Mouse (Mus musculus): ENCODE measurements around the gene Egln1. TPM values are rescaled to one million over a fixed set of nuclear protein-coding genes. Genes with fewer than 3 reads are reported as not detected.

The Egln1 gene
- polyA plus RNA-seq, 1 experiment from 2014 or later: 18.1 TPM

DNA sequence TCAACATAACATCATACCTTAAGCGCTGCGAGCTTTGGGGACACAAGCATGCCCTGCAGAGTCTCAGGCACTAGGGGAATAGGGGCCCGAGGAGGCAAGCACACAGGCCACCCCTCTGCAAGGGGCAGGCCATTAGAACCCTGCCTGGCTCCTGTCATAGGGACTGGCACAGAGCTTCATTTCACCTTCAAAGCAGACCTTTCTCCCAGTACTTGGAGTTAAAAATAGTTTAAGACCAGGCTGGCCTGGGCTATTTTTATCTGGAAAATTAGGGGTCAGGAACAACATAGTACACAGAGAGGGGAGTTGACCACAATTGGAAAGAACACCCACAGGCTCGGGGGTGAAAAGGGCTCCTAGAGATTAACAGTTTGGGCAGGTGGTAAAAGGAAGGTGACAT lies 11.8 kb downstream of the Egln1 start:
- Histone ChIP-seq H3K27ac (no peak overlapping the region), H3K4me2 (no peak overlapping the region), H3K4me1 (0 out of 2 replicates have a peak, but pooled peaks cover 3% of the 10 kb centered on the region), H3K9ac (no peak overlapping the region), H3K9me3 (no peaks in the 10 kb centered on the region), H3K36me3 (replicated peaks) (0 out of 2 replicates have a peak, but pooled peaks cover 10% of the 10 kb centered on the region), H3K4me3 (no peak overlapping the region), H3K27me3 (replicated peaks) (no peaks in the 10 kb centered on the region)
- ATAC-seq (replicated peaks): no peak
- WGBS: 95% methylated on average over 4 of the region's 4 CpGs

DNA sequence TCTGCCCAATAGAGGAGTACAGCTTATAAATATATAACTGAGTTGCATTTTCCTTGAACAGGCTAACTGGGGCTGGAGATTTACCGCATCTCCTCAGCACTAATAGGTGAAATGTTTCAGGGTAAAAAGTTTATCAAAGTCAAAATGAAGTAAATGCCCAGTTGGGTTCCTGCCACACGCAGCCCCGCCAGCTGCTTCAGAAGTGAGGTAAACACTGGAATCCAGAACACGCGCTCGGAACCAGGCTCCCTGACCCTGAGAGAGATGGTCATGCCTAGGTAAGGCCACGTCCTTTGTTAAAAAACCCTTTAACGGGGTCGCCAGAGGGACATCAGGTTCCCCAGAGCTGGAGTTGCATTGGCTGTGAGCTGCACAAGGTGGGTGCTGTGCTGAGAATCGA lies 12.4 kb downstream of the Egln1 start:
- Histone ChIP-seq H3K4me2 (no peak overlapping the region), H3K9me3 (no peaks in the 10 kb centered on the region), H3K4me1 (0 out of 2 replicates have a peak, but pooled peaks cover 3% of the 10 kb centered on the region), H3K27ac (no peak overlapping the region), H3K4me3 (no peak overlapping the region), H3K27me3 (replicated peaks) (no peaks in the 10 kb centered on the region), H3K9ac (no peak overlapping the region), H3K36me3 (replicated peaks) (0 out of 2 replicates have a peak, but pooled peaks cover 10% of the 10 kb centered on the region)
- WGBS: 96% methylated on average over 10 of the region's 10 CpGs
- ATAC-seq (replicated peaks): no peak

DNA sequence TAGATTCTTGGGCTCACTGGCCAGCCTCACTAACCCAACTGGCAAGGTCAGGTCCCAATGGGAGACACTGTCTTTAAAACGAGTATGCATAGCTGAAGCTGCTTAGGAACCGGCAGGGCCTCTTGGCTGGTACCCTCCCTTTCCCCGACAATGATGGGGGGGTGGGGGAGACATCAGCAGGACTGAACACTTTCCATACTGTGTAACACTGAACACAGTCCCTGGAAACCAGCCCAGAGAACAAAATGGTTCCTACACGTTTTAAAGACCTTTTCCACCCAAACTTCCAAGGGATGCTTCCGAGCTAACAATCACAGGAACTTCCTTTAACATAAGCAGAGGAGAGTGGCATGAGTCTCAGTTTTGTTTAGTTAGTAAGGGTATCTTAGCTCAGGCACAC lies 14.0 kb downstream of the Egln1 start:
- ATAC-seq (replicated peaks): no peak
- no peaks in the 10 kb centered on the region; the same call in 1 of the 2 replicates for H3K4me1 ChIP-seq
- no peak overlapping the region for H3K9ac ChIP-seq
- H3K36me3 ChIP-seq (replicated peaks): 0 out of 2 replicates have a peak, but pooled peaks cover 6% of the 10 kb centered on the region
- H3K27ac ChIP-seq: no peak overlapping the region
- no peak overlapping the region for H3K4me3 ChIP-seq
- 83% methylated on average over 5 of the region's 5 CpGs for whole genome bisulfite sequencing
- H3K4me2 ChIP-seq: no peak overlapping the region
- no peaks in the 10 kb centered on the region for H3K9me3 ChIP-seq
- H3K27me3 ChIP-seq (replicated peaks): no peaks in the 10 kb centered on the region

DNA sequence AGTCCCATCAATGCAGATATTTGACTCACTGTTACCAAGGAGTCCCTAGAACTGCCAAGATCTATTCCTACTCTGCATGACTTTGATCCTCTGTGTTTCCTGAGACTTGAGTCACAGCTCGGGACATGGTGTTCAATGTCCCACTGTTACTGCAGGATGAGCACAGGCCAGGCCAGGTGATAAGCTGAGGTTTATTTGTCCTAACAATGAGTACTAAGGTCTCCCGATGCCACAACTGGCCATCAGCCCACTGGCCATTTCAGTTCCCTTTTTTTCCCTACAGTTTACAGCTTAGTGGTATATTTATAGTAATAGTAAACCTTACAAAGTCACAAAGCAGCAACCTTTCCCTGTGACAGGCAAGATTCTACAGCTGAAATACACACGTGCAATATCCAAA lies 16.7 kb downstream of the Egln1 start:
- no peak overlapping the region for H3K4me2 ChIP-seq
- H3K9me3 ChIP-seq: no peaks in the 10 kb centered on the region
- H3K9ac ChIP-seq: no peak overlapping the region
- no peak overlapping the region for H3K4me3 ChIP-seq
- WGBS: 78% methylated on average over 3 of the region's 3 CpGs
- H3K4me1 ChIP-seq: no peaks in the 10 kb centered on the region; the same call in 1 of the 2 replicates
- H3K27me3 ChIP-seq (replicated peaks): no peaks in the 10 kb centered on the region
- H3K27ac ChIP-seq: no peak overlapping the region
- no peak for ATAC-seq (replicated peaks)
- no peaks in the 10 kb centered on the region for H3K36me3 ChIP-seq (replicated peaks)

DNA sequence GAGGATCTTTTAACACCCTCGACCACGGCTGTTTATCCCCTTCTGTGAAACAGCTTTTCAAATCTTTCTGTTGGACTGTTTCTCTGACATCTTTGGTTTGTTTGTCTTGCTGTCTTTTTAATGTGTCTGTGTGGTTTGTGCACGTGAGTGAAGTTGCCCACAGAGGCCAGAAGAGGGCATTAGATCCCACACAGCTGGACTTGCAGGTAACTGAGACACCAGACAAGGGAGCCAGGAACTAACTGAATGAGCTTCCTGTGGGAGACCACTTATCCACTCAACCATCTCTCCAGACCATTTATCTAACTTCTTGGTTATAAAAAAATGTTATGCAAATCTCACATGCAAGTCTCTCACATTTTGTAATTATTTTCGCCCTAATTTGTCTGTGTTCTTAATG lies 18.5 kb downstream of the Egln1 start:
- Histone ChIP-seq H3K9ac (no peak overlapping the region), H3K4me2 (no peak overlapping the region), H3K27me3 (replicated peaks) (no peaks in the 10 kb centered on the region), H3K4me3 (no peak overlapping the region), H3K36me3 (replicated peaks) (no peaks in the 10 kb centered on the region), H3K9me3 (no peaks in the 10 kb centered on the region), H3K27ac (no peak overlapping the region), H3K4me1 (peaks cover 3% of the 10 kb centered on the region; the same call in 1 of the 2 replicates)
- 84% methylated on average over 4 of the region's 4 CpGs for WGBS
- no peak for ATAC-seq (replicated peaks)

DNA sequence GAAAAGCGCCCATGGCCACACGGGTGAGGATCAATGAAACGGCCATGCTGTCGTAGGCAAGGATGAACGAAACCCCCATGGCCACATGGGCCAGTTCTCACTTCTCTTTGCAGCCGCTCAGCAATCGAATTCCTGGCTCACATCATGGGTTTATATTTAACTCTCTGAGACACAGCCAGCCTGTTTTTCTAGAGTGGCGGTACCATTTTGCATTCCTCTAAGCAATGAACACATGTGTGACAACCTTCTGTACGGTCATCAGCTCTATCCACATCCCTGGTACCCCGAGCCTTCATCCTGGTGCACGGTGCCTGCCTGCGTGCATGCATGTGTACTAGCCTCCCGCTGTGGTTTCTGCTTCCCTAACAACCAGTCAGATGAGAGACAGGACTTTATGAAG lies 19.0 kb downstream of the Egln1 start:
- Histone ChIP-seq H3K27ac (no peak overlapping the region), H3K4me1 (peaks cover 4% of the 10 kb centered on the region; the same call in 1 of the 2 replicates), H3K9ac (no peak overlapping the region), H3K27me3 (replicated peaks) (no peaks in the 10 kb centered on the region), H3K4me2 (no peak overlapping the region), H3K36me3 (replicated peaks) (no peaks in the 10 kb centered on the region), H3K9me3 (no peaks in the 10 kb centered on the region), H3K4me3 (no peak overlapping the region)
- 95% methylated on average over 13 of the region's 13 CpGs for WGBS
- ATAC-seq (replicated peaks): no peak

DNA sequence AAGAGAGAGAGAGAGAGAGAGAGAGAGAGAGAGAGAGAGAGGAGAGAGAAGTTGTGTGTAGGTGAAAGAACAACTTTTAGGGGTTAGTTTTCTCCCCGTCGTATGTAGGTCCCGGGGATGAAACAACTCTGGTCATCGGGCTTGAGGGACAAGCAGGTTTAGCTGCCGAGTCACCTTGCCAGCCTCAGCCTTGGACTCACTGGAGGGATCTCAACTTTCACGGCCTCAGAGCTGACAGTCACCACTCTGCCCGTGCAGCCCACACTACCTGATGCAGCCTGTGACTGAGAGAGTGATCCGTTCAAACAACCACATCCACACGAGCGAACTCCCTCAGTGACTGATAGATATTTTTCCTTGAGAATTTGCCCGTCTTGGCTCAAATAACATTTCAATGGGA lies 20.1 kb downstream of the Egln1 start:
- 92% methylated on average over 11 of the region's 11 CpGs for WGBS
- no peak overlapping the region for H3K27ac ChIP-seq
- no peak overlapping the region for H3K4me3 ChIP-seq
- H3K9ac ChIP-seq: no peak overlapping the region
- H3K36me3 ChIP-seq (replicated peaks): no peaks in the 10 kb centered on the region
- H3K4me1 ChIP-seq: peaks cover 4% of the 10 kb centered on the region; the same call in 1 of the 2 replicates
- no peaks in the 10 kb centered on the region for H3K27me3 ChIP-seq (replicated peaks)
- ATAC-seq (replicated peaks): no peak
- no peak overlapping the region for H3K4me2 ChIP-seq
- H3K9me3 ChIP-seq: no peaks in the 10 kb centered on the region

DNA sequence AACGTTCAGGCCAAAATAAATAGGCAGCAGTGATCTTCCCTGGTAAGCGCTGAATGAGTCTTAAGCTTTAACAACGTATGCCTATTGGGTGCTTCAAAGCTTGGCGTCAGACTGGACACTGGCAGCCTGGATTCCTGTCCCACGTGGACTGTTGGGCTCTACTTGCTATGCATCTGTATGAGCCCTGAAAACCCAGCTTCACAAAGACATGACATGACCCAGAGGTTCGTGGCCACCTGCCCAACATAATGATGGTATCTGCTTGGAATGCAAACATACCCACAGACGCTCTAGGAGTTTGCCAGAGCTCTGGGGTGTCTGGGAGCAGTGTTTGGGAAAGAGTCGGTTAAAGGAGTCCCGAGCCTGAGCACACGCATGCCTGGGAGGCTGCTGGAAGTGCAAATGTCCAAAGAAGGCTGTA lies 22.8 kb downstream of the Egln1 start:
- ATAC-seq (replicated peaks): no peak
- WGBS: 82% methylated on average over 10 of the region's 10 CpGs
- H3K36me3 ChIP-seq (replicated peaks): no peaks in the 10 kb centered on the region
- H3K4me3 ChIP-seq: no peak overlapping the region
- no peak overlapping the region for H3K27ac ChIP-seq
- H3K27me3 ChIP-seq (replicated peaks): no peaks in the 10 kb centered on the region
- H3K4me2 ChIP-seq: no peak overlapping the region
- H3K9ac ChIP-seq: no peak overlapping the region
- peaks cover 10% of the 10 kb centered on the region for H3K4me1 ChIP-seq
- no peaks in the 10 kb centered on the region for H3K9me3 ChIP-seq

DNA sequence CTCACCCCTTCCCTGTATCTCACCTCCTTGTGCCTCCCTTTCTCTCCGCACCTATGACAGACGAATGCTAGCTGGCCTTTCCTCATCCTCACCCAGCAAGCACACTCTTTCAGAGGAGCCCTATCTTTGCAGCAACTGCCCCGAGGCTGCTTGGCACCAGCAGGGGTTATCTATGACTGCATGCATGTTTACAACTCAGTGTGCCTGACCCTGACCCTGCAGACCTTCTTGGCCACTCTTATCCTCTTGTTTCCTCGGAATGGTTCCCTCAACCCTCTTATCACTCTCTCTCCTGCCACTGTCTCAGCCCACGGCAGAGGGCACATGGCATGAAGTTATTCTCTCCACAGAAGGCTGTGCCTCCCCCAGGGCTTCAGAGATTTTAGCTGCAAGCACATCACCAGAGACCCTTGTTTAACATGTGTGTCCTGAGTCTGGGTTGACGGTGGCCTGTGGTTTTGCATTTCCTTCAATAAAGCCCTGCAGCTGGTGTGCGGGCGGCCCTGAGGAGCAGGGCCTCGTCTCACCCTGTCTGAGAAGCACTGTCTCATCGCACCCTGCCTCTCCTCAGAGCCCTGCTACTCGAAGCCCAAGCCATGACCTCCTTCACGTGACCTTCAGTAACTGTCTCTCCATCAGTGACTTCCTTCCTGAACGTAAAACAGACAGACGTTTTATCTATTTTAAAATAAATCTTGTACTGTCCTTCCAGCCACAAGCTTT lies 23.4 kb downstream of the Egln1 start:
- Histone ChIP-seq H3K4me1 (peaks cover 11% of the 10 kb centered on the region), H3K9ac (no peak overlapping the region), H3K4me3 (no peak overlapping the region), H3K9me3 (no peaks in the 10 kb centered on the region), H3K4me2 (no peak overlapping the region), H3K27ac (no peak overlapping the region), H3K36me3 (replicated peaks) (no peaks in the 10 kb centered on the region), H3K27me3 (replicated peaks) (no peaks in the 10 kb centered on the region)
- 86% methylated on average over 14 of the region's 14 CpGs for WGBS
- no peak for ATAC-seq (replicated peaks)

DNA sequence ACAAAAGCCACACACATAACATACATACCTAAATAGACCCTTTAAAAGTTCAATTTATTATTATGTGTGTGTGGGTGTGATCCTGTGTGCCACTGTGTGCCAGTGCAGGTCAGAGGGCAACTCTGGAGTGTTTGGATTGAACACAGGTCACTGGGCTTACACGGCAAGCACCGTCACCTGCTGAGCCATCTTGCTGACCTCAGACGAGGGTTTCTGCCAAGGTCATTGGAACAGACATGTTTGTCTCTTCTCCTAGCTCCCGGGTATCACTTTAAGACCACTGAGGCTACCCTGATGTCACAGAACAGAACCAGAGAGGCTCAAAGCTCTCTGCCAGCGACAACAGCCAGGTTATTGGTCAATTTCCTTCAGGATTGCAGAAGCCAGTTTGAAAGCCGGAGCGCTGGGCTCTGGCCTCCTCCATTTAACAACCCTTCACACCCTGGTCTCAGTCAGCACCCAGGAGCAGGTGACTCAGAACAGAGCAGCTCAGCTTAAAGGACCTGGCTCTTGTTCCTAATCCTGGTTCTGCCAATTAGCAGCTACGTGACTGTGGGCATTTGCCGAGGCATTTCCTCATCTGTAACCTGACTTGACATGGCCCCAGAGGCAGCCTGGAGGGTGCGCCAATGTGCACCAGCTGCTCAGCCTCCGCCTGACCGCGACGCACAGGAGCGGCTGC lies 25.0 kb downstream of the Egln1 start:
- Histone ChIP-seq H3K9ac (no peak overlapping the region), H3K36me3 (replicated peaks) (no peaks in the 10 kb centered on the region), H3K27me3 (replicated peaks) (no peaks in the 10 kb centered on the region), H3K4me3 (no peak overlapping the region), H3K9me3 (no peaks in the 10 kb centered on the region), H3K4me1 (peaks cover 11% of the 10 kb centered on the region), H3K27ac (no peak overlapping the region), H3K4me2 (no peak overlapping the region)
- 78% methylated on average over 15 of the region's 15 CpGs for WGBS
- no peak for ATAC-seq (replicated peaks)

DNA sequence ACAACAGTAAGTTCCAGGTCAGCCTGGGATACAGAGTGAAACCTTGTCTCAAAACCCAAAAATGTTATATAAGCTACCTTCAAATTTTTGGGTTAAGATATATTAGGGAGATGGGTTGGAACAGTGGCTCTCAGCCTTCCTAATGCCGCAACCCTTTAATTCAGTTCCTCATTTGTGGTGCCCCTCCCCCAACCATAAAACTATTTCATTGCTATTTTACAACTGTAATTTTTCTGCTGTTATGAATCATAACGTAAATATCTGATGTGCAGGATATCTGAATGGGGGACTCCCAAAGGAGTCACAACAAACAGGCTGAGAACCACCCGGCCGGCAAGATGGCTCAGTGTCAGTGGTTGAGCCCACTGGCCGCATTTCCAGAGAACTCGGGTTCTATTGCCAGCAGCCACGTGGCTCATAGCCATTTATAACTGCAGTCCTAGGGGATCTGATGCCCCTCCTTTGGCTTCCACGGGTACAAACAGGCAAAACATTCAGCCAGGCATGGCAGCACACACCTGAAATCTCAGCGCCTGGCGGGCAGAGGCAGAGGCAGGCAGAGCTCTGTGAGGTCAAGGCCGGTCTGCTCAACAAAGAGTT lies 26.5 kb downstream of the Egln1 start:
- Histone ChIP-seq H3K4me2 (no peak overlapping the region), H3K9ac (no peak overlapping the region), H3K4me1 (peaks cover 19% of the 10 kb centered on the region), H3K27ac (no peak overlapping the region), H3K36me3 (replicated peaks) (no peaks in the 10 kb centered on the region), H3K4me3 (no peak overlapping the region), H3K9me3 (no peaks in the 10 kb centered on the region), H3K27me3 (replicated peaks) (no peaks in the 10 kb centered on the region)
- ATAC-seq (replicated peaks): no peak
- 85% methylated on average over 11 of the region's 11 CpGs for WGBS

DNA sequence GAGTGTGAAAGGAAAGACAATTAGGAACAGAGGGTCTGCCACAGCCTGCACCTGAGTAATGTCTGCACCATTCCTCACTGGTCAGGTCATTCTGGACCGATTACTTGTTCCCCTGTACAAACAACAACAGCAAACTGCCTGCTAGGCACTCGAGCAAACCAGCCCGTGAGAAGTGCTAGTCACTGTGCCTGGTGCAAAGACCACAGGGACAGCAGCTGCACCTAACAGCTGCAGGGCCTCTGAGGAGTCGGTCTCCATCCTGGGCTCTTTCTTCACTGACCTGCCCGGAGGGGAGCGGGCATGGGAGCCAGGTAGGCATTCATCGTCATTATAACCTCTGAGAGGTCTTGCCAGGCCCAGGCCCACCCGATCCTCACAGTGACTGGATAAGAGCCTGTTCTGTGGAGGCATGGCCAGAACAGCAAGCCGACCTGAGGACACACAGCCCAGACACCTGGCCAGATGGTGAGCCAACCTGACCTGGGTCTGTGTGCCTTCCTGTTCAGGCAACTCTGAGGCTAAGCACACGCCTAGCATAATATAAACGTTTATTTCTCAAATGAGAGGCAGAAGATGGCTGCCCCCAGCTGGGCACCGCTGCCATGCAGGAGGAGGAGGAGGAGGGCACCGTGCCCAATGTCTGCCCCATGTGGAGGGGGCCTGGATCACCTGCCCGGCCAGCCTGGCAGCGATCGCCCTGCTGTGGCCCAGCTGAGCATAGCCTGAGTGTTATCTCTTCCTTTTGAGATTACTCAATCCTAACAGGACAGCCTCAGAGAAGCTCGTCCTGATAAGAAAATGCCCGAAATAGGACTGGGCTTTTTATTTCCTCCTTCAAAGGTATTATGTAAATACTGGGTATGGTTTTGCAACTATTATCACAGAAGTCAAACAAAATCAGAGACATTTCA lies 27.5 kb downstream of the Egln1 start:
- Histone ChIP-seq H3K4me2 (no peak overlapping the region), H3K27ac (no peak overlapping the region), H3K27me3 (replicated peaks) (no peaks in the 10 kb centered on the region), H3K4me1 (peaks cover 19% of the 10 kb centered on the region), H3K4me3 (no peak overlapping the region), H3K9ac (no peak overlapping the region), H3K36me3 (replicated peaks) (no peaks in the 10 kb centered on the region), H3K9me3 (no peaks in the 10 kb centered on the region)
- no peak for ATAC-seq (replicated peaks)
- 84% methylated on average over 18 of the region's 18 CpGs for WGBS

Measured in midbrain, embryonic 15.5 days (tissue).